Mouse (Mus musculus) cerebellum, postnatal 14 days (tissue): Measurements from ENCODE around the gene Prkn.

Experiments used
- DNase-seq, 2 experiments: peaks; one replicate each; pipeline ENCODE4 v3.0.0; 2021; ENCODE audit warnings: mixed read lengths in 2 of 2

Gene Prkn

GRCm38 (mm10) chr17:10997291-10997690 is 157.1 kb downstream of the Prkn start:
- peak in 1 of 2 experiments; percentile 19 for DNase-seq

GRCm38 (mm10) chr17:11023371-11023770 is 183.2 kb downstream of the Prkn start:
- peak; percentile 64 to 69 for DNase-seq

DNA sequence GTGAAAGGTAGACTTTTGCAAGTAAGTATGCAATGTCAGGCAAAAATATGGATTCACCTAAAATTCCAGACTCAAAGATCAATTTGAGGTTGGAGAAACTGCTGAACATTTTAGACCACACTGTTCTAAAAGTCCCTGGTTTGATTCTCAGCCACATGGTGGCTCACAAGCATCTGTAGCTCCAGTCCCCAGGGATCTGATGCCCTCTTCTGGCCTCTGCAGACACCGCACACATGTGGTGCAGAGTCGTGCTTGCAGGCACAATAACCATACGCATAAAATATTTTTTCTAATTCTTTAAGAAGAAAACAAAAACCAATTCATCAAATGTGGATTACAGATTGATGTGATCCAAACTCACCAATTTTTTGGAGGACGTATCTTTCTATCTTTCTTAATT is 189.2 kb downstream of the Prkn start:
- DNase-seq: no peak

DNA sequence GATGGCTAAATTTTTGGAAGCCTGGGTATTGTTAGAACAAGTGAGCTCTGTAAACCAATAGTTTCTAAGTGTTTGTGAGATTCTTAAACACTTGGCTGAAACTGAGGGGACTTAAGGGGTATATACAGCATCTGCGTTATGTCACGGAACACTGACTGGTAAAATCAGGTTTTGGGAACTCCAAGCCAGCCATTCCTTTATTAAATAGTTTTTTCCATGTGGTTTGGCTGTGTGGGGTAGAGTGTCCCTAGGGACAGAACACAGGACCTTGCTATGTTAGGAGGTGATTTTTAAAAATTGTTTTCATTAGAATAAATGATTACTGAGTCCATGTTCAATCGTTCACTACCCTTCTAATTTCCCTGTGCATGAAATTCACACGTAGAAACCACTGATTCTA is 190.8 kb downstream of the Prkn start:
- no peak for DNase-seq

- DNase-seq: no peak
Observed at GRCm38 (mm10) chr17:11032366-11032765, 192.2 kb downstream of the Prkn start.

DNA sequence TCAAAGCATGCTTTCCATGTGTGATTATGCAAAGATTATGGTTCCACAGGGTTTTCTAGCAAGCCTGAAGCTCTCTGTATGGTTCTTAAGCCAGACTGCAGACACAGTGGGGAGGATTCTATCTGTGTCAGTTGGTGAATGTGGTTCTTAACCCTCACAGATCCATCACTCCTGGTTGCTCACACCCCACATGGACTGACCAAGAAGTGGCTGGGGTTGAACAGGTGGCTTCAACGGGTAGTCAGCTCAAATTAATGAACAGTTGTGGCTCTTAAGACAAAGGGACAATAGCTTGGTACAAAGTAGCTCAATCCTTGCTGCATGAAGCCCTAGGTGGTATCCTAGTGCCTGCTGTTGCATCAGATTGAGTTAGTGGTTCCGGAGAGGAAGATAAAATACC is 193.4 kb downstream of the Prkn start:
- peak; percentile 11 to 25 for DNase-seq

DNA sequence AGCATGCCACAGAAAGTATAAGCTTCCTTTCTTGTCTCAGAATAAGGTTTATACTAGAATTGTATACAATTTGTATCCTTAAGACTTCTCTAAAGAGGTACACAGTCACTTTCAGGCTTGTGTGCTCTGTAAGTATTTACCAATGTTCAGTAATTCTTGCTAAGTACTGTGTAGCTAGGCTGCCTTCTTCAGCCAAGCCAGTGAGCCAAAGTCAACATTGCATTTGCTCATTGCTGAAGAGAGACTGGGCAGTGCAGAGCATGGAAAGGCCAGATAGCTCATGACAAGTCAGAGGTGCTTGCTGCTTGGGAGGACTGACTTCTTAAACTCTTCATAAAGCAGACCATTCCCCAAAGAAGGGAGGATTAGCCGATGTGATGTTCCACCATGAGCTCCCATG is 198.1 kb downstream of the Prkn start:
- no peak for DNase-seq

- no peak for DNase-seq
Observed at GRCm38 (mm10) chr17:11058986-11059385, 218.8 kb downstream of the Prkn start.

GRCm38 (mm10) chr17:11067076-11067703 is 227.0 kb downstream of the Prkn start:
- peak; percentile 38 to 55 for DNase-seq

GRCm38 (mm10) chr17:11067704-11068475 is 227.7 kb downstream of the Prkn start:
- peak; percentile 90 to 91 for DNase-seq

DNA sequence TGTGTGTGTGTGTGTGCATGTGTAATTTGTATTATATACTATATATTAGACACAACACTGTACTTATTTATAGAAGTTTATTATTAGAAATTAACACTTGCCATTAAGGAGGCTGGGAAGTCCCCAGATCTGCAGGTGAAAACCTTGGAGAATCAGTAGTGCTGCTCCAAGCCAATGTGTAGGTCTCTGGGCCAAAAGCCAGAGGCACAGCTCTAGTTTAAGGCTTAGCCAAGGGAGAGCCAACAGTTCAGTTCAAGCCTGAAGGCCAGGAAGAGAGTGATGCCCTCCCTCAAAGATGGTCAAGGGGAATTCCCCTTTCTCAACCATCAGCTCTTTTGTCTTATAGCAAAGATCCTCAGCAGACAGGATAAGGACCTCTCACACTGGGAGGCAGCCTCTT is 230.8 kb downstream of the Prkn start:
- peak; percentile 37 to 65 for DNase-seq

GRCm38 (mm10) chr17:11076319-11076903 is 236.2 kb downstream of the Prkn start:
- DNase-seq: peak; percentile 53 to 54

GRCm38 (mm10) chr17:11086492-11086891 is 246.3 kb downstream of the Prkn start:
- peak in 1 of 2 experiments; percentile 62 for DNase-seq

DNA sequence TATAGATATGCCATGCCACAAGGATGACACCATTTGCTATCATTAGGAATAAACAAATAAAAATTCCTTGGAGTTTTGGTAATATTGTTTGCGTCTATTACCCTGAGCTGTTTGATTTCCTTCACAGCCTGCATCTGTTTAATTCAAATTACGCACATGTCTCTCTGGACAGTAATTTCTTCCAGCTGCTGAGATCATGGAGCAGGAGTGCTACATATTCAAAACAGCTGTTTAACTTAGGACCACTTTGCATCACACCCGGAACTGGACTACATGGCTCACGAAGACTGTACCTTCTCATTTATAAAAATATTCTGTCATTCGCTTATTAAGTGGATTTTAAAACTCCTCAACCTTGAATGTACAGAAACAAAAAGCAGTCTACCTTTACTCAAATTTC is 246.9 kb downstream of the Prkn start:
- no peak for DNase-seq

DNA sequence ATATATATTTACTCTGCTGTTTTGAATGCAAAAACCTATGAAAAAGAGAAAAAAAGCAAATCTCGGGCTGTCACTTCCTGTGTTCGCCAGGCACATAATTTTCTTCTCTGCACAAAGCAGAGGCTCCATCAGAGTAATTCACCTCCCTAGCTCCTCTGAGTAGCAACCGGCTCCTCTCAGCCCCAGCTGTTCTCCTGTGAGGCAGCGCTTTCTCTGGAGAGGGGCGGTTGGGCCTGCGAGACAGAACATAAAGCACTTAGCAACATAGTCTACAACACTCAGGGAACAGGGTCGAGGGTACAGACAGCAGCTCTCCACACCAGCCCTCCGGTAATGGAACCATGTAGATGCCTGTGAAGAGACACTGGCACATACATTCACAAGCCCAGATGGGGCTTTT is 247.6 kb downstream of the Prkn start:
- DNase-seq: no peak

- DNase-seq: no peak
Observed at GRCm38 (mm10) chr17:11089361-11089760, 249.2 kb downstream of the Prkn start.

DNA sequence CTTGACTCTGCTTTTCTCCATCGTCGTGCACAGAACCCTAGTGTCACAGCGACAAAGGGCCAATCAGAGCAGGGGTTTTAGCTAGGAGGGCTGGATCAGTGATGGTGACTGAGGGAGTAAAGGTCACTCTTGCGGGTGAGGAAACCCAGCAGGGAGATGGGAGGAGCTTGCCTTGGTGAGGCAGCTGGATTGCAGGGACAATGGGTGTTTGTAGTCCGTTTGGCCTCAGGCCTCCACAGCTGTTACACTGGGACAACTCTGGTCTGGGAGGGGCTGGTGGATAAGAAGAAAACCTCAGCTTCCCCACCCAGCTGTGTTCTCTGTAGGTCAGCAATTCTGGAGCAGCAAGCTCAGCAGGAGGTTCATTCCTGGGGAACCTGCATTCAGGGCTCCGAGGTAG is 252.7 kb downstream of the Prkn start:
- no peak for DNase-seq

DNA sequence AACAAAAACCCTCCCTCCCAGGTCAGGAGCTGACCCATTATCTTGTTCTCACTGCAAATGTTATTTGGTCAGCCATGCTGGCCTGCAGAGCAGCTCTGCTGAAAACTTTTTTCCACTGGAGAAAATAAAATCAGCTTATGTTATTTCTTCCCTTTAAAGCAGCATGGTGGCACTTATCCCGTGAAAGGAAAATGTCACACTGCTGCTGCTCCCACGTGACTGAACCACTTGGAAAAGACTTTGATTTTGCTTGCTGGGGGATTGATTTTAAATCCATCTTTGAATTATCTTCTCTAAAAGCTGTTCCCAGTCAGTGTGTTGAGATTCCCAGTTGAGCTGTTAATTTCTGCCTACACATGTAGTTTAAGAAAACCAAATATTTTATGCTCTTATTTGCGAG is 253.1 kb downstream of the Prkn start:
- DNase-seq: no peak

- DNase-seq: no peak
Observed at GRCm38 (mm10) chr17:11107007-11107406, 266.8 kb downstream of the Prkn start.

GRCm38 (mm10) chr17:11107916-11108315 is 267.7 kb downstream of the Prkn start:
- DNase-seq: no peak

- no peak for DNase-seq
Observed at GRCm38 (mm10) chr17:11117508-11117907, 277.3 kb downstream of the Prkn start.

DNA sequence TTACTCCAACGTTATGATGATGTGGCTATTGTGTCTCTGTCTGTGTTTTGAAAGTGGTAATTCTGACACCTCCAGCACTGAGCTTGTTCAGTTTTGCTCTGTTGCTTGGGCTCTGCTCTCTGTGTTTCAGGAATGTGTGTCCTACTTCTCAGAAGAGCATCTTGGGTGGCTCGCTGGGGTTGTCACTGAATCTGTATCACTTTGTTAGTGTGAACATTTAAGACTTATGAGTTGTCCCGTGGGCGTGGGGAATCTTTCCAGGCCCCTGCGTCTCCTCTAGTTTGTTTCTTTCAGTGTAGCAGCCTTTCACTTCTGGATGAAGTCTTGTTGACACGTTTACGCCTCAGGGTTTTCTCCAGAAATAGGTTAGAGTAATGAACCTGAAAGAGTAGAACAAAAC is 283.9 kb downstream of the Prkn start:
- DNase-seq: no peak

- DNase-seq: peak; percentile 26 to 27
Observed at GRCm38 (mm10) chr17:11127217-11127616, 287.0 kb downstream of the Prkn start.

GRCm38 (mm10) chr17:11130919-11131318 is 290.7 kb downstream of the Prkn start:
- peak; percentile 19 to 48 for DNase-seq
